Mouse (Mus musculus) small intestine, adult 2 months (tissue): ENCODE results near the gene Pml. TPM values are rescaled to one million over a fixed set of nuclear protein-coding genes. Genes with fewer than 3 reads are reported as not detected.

Source experiments
- H3K27ac ChIP-seq: fragments of 200-500 bp; 2 replicates; pipeline ENCODE4 v1.5.1; 2012; ENCODE audit warnings: low read depth, low read length, control low read depth, inconsistent platforms; ENCODE audit not compliant: insufficient read depth
- H3K27me3 ChIP-seq: fragments of 200-500 bp; 2 replicates; pipeline ENCODE4 v1.6.1; 2012; ENCODE audit warnings: mild to moderate bottlenecking, moderate library complexity, low read length, inconsistent platforms; ENCODE audit not compliant: control insufficient read depth, insufficient read depth
- H3K36me3 ChIP-seq: fragments of 200-500 bp; 2 replicates; pipeline ENCODE4 v1.6.1; 2012; ENCODE audit warnings: mild to moderate bottlenecking, low read length, control low read depth, inconsistent platforms; ENCODE audit not compliant: control insufficient read depth, insufficient read depth
- H3K4me1 ChIP-seq: fragments of 200-500 bp; 2 replicates; pipeline ENCODE4 v1.6.1; 2012; ENCODE audit warnings: low read length, inconsistent platforms, mixed read lengths; ENCODE audit not compliant: control insufficient read depth, insufficient read depth, insufficient read length
- H3K4me3 ChIP-seq: fragments of 200-500 bp; 2 replicates; pipeline ENCODE4 v1.5.1; 2012; ENCODE audit warnings: low read depth, mild to moderate bottlenecking, control low read depth, inconsistent platforms, low read length, moderate library complexity
- CTCF ChIP-seq: fragments of 200-500 bp; IDR thresholded peaks from 2 replicates; pipeline ENCODE4 v1.5.1; 2012; ENCODE audit warnings: low read depth, mild to moderate bottlenecking, control low read depth, inconsistent platforms, low read length, moderate library complexity, mixed read lengths; ENCODE audit not compliant: insufficient replicate concordance, insufficient read length; ENCODE audit errors: extremely low read depth
- POLR2A ChIP-seq: fragments of 200-500 bp; IDR thresholded peaks from 2 replicates; pipeline ENCODE4 v1.6.1; 2012; ENCODE audit warnings: low read depth, mild to moderate bottlenecking, control low read depth, inconsistent platforms, low read length, moderate library complexity
- WGBS: fragments of 180-500 bp; shearing (Covaris S2); methylation state at CpG from one replicate; pipeline ENCODE4 v1.1.7; 2018; 5-methylcytosine and 5-hydroxymethylcytosine counted together
- polyA plus RNA-seq: library from polyadenylated mRNA; depleted of rRNA; stranded (reverse); fragments of >200 nt; gene quantifications from 2 replicates; pipeline ENCODE4 v1.2.3, GENCODE M21; 2012

The Pml gene
- polyA plus RNA-seq, 1 experiment, result 45.0 TPM

GRCm38 (mm10) chr9:58216402-58216801 is 33.2 kb downstream of the Pml start:
- TF ChIP-seq CTCF (peak; percentile 31; the same call in 1 of the 2 replicates), POLR2A (no peak)
- Histone ChIP-seq H3K4me3 (no peak overlapping the region), H3K27ac (no peak overlapping the region), H3K36me3 (peaks cover 16% of the 10 kb centered on the region), H3K27me3 (no peaks in the 10 kb centered on the region), H3K4me1 (no peaks in the 10 kb centered on the region; the same call in 1 of the 2 replicates)
- WGBS, result 54% methylated on average over 6 of the region's 6 CpGs

- H3K27ac ChIP-seq, result no peak overlapping the region
- TF ChIP-seq CTCF, result no peak
- TF ChIP-seq POLR2A, result no peak
- H3K36me3 ChIP-seq, result peaks cover 4% of the 10 kb centered on the region; the same call in 1 of the 2 replicates
- H3K4me3 ChIP-seq, result no peak overlapping the region
- WGBS, result 40% methylated on average over 8 of the region's 8 CpGs
- H3K4me1 ChIP-seq, result no peaks in the 10 kb centered on the region; the same call in 1 of the 2 replicates
- no peaks in the 10 kb centered on the region for H3K27me3 ChIP-seq
Observed at GRCm38 (mm10) chr9:58214519-58215180, 34.9 kb downstream of the Pml start.

GRCm38 (mm10) chr9:58213865-58214264 is 35.7 kb downstream of the Pml start:
- H3K36me3 ChIP-seq, result no peaks in the 10 kb centered on the region
- no peak overlapping the region for H3K27ac ChIP-seq
- H3K4me3 ChIP-seq, result no peak overlapping the region
- H3K4me1 ChIP-seq, result no peaks in the 10 kb centered on the region; the same call in 1 of the 2 replicates
- no peaks in the 10 kb centered on the region for H3K27me3 ChIP-seq
- TF ChIP-seq CTCF, result no peak
- TF ChIP-seq POLR2A, result no peak
- 11% methylated on average over 5 of the region's 5 CpGs for WGBS

- Histone ChIP-seq H3K27ac (no peak overlapping the region), H3K4me1 (no peaks in the 10 kb centered on the region; the same call in 1 of the 2 replicates), H3K36me3 (no peaks in the 10 kb centered on the region), H3K4me3 (no peak overlapping the region), H3K27me3 (no peaks in the 10 kb centered on the region)
- TF ChIP-seq CTCF (no peak), POLR2A (no peak)
- 48% methylated on average over 5 of the region's 5 CpGs for WGBS
Observed at GRCm38 (mm10) chr9:58213377-58213776, 36.2 kb downstream of the Pml start.

- Histone ChIP-seq H3K27me3 (no peaks in the 10 kb centered on the region), H3K27ac (no peak overlapping the region), H3K4me3 (no peak overlapping the region), H3K4me1 (no peaks in the 10 kb centered on the region; the same call in 1 of the 2 replicates), H3K36me3 (no peaks in the 10 kb centered on the region)
- TF ChIP-seq POLR2A (no peak), CTCF (no peak)
- 72% methylated on average over 2 of the region's 2 CpGs for WGBS
Observed at GRCm38 (mm10) chr9:58210304-58210627, 39.3 kb downstream of the Pml start.

GRCm38 (mm10) chr9:58209462-58210303 is 39.9 kb downstream of the Pml start:
- no peaks in the 10 kb centered on the region for H3K36me3 ChIP-seq
- H3K4me3 ChIP-seq, result no peak overlapping the region
- no peaks in the 10 kb centered on the region for H3K27me3 ChIP-seq
- TF ChIP-seq POLR2A (no peak), CTCF (no peak)
- no peak overlapping the region for H3K27ac ChIP-seq
- WGBS, result 68% methylated on average over 8 of the region's 8 CpGs
- H3K4me1 ChIP-seq, result no peaks in the 10 kb centered on the region; the same call in 1 of the 2 replicates

GRCm38 (mm10) chr9:58206013-58206412 is 43.6 kb downstream of the Pml start:
- peaks cover 30% of the 10 kb centered on the region for H3K27me3 ChIP-seq
- WGBS, result 86% methylated on average over 7 of the region's 7 CpGs
- no peaks in the 10 kb centered on the region for H3K36me3 ChIP-seq
- H3K4me1 ChIP-seq, result no peaks in the 10 kb centered on the region
- H3K27ac ChIP-seq, result no peak overlapping the region
- TF ChIP-seq POLR2A, result no peak
- TF ChIP-seq CTCF, result no peak
- no peak overlapping the region for H3K4me3 ChIP-seq
